Mouse (Mus musculus) heart, postnatal 0 days (tissue): ENCODE measurements around the gene Pcnx3.

Source experiments
- CTCF ChIP-seq: IDR thresholded peaks from 2 replicates; pipeline ENCODE4 v1.5.1; 2016; ENCODE audit warnings: antibody characterized with exemption, control low read depth, low read depth
- EP300 ChIP-seq: IDR thresholded peaks from 2 replicates; pipeline ENCODE4 v1.6.1; 2016; ENCODE audit warnings: antibody characterized with exemption, low read depth

- no peak for TF ChIP-seq CTCF
- TF ChIP-seq EP300 = no peak
Measured at GRCm38 (mm10) chr19:5695849-5696462, 7.2 kb upstream of the Pcnx3 start.
